Mouse (Mus musculus) ovary, adult 10 weeks (tissue): ENCODE results near the gene Car2. TPM values are rescaled to one million over a fixed set of nuclear protein-coding genes. Genes with fewer than 3 reads are reported as not detected.

Experiments used
- polyA plus RNA-seq: library from polyadenylated mRNA; stranded (reverse); fragments of 350-450 nt; fragmentation: Illumina TruSeq; extraction: RNeasy Lipid Tissue Mini Kit (QIAGEN cat#74804); gene quantifications from one replicate; pipeline ENCODE4 v1.2.3, GENCODE M21; 2014

The Car2 gene
- polyA plus RNA-seq = 12.0 TPM

GRCm38 (mm10) chr3:14886102-14887098 lies at the start of gene Car2:
Car2 (plus strand) TSS chr3:14886273.

GRCm38 (mm10) chr3:14863022-14863711 lies 22.9 kb upstream of the Car2 start, which contains the start of gene Car3:
Car3 (plus strand) TSS chr3:14863512.

Other genes starting within 250 kb of the Car2 start
- gene Car13, start 244.5 kb upstream of the Car2 start, polyA plus RNA-seq = 20.3 TPM
- not detected for gene Car1, start 77.9 kb upstream of the Car2 start, polyA plus RNA-seq
- 443 TPM for gene Car3, start 22.8 kb upstream of the Car2 start, polyA plus RNA-seq